Mouse (Mus musculus) kidney, embryonic 15.5 days (tissue): ENCODE measurements at regions not wholly inside any gene's neighbourhood (a gene's known extent, or its start where the extent isn't known, plus 50 kb on each side); places are given as distances from the start of the nearest gene placed in this dataset.
"Not testable (repeated sequence)": the region's sequence is repeated elsewhere in the genome, so short reads cannot be mapped to it uniquely, and the experiment has no call there.

Experiments
- ATAC-seq: fragments of 200-750 bp; cut with Nextera tagmentation; replicated peaks from 2 replicates; pipeline ENCODE4 v1.8.0; 2017; ENCODE audit warnings: moderate TSS enrichment; ENCODE audit not compliant: low FRiP score
- H3K27ac ChIP-seq: fragments of 300-500 bp; sonication (generic); 2 replicates; pipeline ENCODE4 v1.5.1; 2015; ENCODE audit warnings: mild to moderate bottlenecking, inconsistent platforms
- H3K27me3 ChIP-seq: fragments of 300-500 bp; sonication (generic); 2 replicates; pipeline ENCODE4 v1.6.1; 2015; ENCODE audit warnings: inconsistent platforms
- H3K36me3 ChIP-seq: fragments of 300-500 bp; sonication (generic); 2 replicates; pipeline ENCODE4 v1.6.1; 2015; ENCODE audit warnings: inconsistent platforms
- H3K4me1 ChIP-seq: fragments of 300-500 bp; sonication (generic); 2 replicates; pipeline ENCODE4 v1.6.1; 2015; ENCODE audit warnings: inconsistent platforms
- H3K4me2 ChIP-seq: fragments of 300-500 bp; sonication (generic); 2 replicates; pipeline ENCODE4 v1.6.1; 2015; ENCODE audit warnings: moderate library complexity, mild to moderate bottlenecking, inconsistent platforms
- H3K4me3 ChIP-seq: fragments of 300-500 bp; sonication (generic); replicated peaks from 2 replicates; pipeline ENCODE4 v1.5.1; 2015; ENCODE audit warnings: mild to moderate bottlenecking, inconsistent platforms
- H3K9ac ChIP-seq: fragments of 300-500 bp; sonication (generic); 2 replicates; pipeline ENCODE4 v1.6.1; 2015; ENCODE audit warnings: mild to moderate bottlenecking, inconsistent platforms
- H3K9me3 ChIP-seq: fragments of 300-500 bp; sonication (generic); replicated peaks from 2 replicates; pipeline ENCODE4 v1.6.1; 2016; ENCODE audit warnings: inconsistent platforms
- WGBS: fragments of 180-500 bp; shearing (Covaris S2); methylation state at CpG from one replicate; pipeline ENCODE4 v1.1.7; 2015; ENCODE audit warnings: mixed read lengths; 5-methylcytosine and 5-hydroxymethylcytosine counted together

DNA sequence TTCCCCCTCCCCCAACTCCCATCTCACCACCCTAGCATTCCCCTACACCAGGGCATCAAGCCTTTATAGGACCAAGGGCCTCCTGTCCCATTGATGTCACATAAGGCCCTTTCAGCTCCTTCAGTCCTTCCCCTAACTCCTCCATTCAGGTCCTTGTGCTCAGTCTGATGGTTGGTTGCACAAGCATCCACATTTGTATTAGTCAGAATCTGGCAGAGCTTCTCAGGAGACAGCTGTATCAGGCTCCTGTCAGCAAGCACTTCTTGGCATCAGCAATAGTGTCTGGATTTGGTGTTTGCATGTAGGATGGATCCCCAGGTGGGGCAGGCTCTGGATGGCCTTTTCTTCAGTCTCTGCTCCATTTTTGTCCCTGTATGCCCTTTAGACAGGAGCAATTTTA is 237.4 kb upstream of the Slc39a10 start:
- not testable (repeated sequence) for H3K4me2 ChIP-seq, H3K4me1 ChIP-seq, ATAC-seq, H3K9ac ChIP-seq, H3K36me3 ChIP-seq, H3K27ac ChIP-seq, H3K9me3 ChIP-seq, H3K4me3 ChIP-seq, H3K27me3 ChIP-seq

GRCm38 (mm10) chr1:47119636-47120035 is 227.0 kb upstream of the Slc39a10 start:
- Histone ChIP-seq H3K36me3 (no peaks in the 10 kb centered on the region), H3K4me3 (no peak overlapping the region), H3K9ac (no peak overlapping the region), H3K4me1 (no peaks in the 10 kb centered on the region), H3K27ac (no peak overlapping the region), H3K9me3 (no peaks in the 10 kb centered on the region), H3K4me2 (no peak overlapping the region), H3K27me3 (no peaks in the 10 kb centered on the region)
- ATAC-seq, result no peak
- WGBS, result 87% methylated on average over 1 of the region's 1 CpGs

GRCm38 (mm10) chr1:47116681-47117080 is 224.0 kb upstream of the Slc39a10 start:
- ATAC-seq, H3K4me3 ChIP-seq, H3K36me3 ChIP-seq, H3K9ac ChIP-seq, H3K27ac ChIP-seq, H3K27me3 ChIP-seq, H3K9me3 ChIP-seq, H3K4me1 ChIP-seq, H3K4me2 ChIP-seq: not testable (repeated sequence)
- WGBS, result 93% methylated on average over 4 of the region's 4 CpGs

DNA sequence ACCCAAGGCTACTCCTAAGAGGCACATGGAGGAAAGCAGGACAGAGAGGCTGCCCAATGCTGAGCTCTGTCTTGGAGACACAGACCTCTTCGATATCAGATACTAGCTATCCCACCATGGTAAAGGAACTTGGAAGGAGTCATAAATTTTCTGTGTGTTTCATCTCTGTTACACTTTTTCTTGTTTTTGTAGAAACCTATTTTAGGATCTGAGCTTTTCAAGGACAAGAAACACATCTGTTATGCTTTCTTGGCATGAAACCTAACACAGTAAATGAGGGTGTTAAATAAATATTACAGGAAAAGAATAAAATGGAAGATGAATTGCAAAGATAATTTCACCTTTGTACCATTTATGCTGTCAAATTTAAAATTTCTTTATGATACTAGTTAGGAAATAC is 219.8 kb upstream of the Slc39a10 start:
- Histone ChIP-seq H3K9me3 (no peaks in the 10 kb centered on the region), H3K4me1 (no peaks in the 10 kb centered on the region), H3K9ac (no peak overlapping the region), H3K36me3 (no peaks in the 10 kb centered on the region), H3K27ac (no peak overlapping the region), H3K4me3 (no peak overlapping the region), H3K27me3 (no peaks in the 10 kb centered on the region), H3K4me2 (no peak overlapping the region)
- 49% methylated on average over 1 of the region's 1 CpGs for WGBS
- no peak for ATAC-seq

DNA sequence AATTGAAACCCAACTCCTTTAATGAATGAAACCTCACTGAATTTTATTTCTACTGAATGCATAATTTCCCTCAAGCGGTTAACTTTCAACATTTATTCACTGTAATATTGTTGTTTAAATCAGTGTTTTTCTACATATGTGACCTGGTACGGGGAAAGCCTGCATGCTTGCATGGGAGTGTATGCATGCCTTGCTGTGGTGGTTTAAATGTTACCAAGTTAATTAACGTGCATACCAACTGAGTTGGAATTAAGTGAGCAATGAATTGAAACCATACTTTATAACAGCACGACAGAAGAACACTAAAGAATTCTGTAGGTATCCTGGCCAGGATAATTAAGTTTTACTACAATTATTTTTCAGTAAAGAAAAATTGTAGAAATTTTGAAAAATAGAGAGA is 211.4 kb upstream of the Slc39a10 start:
- H3K4me1 ChIP-seq, result no peaks in the 10 kb centered on the region
- H3K4me2 ChIP-seq, result no peak overlapping the region
- no peak overlapping the region for H3K4me3 ChIP-seq
- H3K27me3 ChIP-seq, result no peaks in the 10 kb centered on the region
- ATAC-seq, result no peak
- 66% methylated on average over 4 of the region's 4 CpGs for WGBS
- H3K36me3 ChIP-seq, result no peaks in the 10 kb centered on the region
- H3K27ac ChIP-seq, result no peak overlapping the region
- no peak overlapping the region for H3K9ac ChIP-seq
- no peaks in the 10 kb centered on the region for H3K9me3 ChIP-seq

DNA sequence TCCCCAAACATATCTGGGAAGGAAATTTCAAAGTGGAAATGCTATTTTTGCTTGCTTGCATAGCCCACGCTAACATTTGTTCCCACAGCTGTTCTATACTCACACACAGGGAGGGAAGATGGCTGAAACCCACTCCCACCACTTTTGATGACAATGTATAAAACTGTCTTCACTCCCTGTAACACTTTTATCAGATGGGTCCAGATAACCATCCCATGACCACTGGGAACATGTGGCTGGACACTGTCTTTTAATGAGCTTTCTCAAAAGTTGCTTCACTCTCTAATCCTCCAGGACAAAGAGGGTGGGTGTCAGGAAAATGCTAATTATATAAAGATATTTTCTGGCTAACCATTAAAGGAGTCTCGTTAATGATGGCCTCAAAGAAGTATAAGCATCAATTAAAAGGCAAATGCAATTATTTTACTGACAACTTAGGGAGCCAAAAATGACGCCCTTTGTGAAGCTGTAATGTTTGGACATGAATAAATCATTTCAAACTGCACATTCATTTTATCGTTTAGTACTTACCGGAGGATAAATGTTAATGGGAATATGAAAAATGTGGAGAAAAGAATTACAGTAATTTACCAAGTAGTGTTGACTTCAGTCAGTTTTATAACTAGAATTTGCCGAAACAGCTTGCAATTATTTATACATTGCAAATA is 210.8 kb upstream of the Slc39a10 start:
- Histone ChIP-seq H3K4me2 (no peak overlapping the region), H3K36me3 (no peaks in the 10 kb centered on the region), H3K4me3 (no peak overlapping the region), H3K9me3 (no peaks in the 10 kb centered on the region), H3K27ac (no peak overlapping the region), H3K4me1 (no peaks in the 10 kb centered on the region), H3K27me3 (no peaks in the 10 kb centered on the region), H3K9ac (no peak overlapping the region)
- 57% methylated on average over 6 of the region's 6 CpGs for WGBS
- no peak for ATAC-seq

DNA sequence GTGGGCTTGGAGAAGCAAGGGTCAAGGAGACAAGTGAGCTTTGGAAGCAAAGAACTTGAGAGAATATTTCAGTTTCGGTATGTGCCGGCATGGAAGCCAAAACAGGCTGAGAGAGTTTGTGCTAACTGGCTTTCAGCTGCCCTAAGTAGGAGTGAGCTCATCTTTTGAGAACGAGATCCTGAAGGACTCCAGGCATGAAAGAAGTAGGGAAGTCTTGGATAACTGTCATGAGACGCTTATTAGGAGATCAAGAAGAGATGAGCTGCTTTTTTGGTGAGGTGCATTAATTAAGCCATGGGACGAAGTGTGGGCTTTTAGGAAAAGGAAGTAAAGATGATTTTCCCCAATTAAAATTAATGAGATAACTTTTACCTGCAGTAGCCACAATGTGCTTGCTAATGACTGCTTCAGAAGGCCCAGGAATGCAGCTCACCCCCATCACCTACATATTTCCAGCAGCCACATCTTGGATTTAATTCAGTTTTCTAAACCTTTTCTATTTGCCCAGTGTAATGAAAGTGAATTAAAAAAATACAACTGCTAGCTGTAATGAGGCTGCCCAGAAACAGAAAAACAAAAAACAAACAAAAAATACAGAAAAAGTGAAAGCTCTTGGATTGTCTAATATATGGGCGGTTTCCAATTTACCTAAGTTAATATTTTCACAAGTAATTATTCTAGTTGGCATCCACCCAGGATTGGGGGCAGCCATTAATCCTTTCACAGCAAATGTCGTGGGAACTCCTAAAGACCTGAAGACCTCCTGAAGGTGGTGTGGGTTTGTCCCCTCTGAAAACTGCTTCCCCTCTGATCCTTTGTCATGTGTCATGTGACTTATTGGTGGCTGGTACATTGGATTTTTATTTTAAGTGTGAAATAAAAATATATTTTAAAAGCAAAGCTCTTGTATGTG is 204.7 kb upstream of the Slc39a10 start:
- H3K36me3 ChIP-seq, result no peaks in the 10 kb centered on the region
- 75% methylated on average over 7 of the region's 7 CpGs for WGBS
- H3K4me2 ChIP-seq, result no peak overlapping the region
- H3K27ac ChIP-seq, result no peak overlapping the region
- H3K9ac ChIP-seq, result no peak overlapping the region
- no peak for ATAC-seq
- no peaks in the 10 kb centered on the region for H3K4me1 ChIP-seq
- no peak overlapping the region for H3K4me3 ChIP-seq
- no peaks in the 10 kb centered on the region for H3K27me3 ChIP-seq
- H3K9me3 ChIP-seq, result no peaks in the 10 kb centered on the region

DNA sequence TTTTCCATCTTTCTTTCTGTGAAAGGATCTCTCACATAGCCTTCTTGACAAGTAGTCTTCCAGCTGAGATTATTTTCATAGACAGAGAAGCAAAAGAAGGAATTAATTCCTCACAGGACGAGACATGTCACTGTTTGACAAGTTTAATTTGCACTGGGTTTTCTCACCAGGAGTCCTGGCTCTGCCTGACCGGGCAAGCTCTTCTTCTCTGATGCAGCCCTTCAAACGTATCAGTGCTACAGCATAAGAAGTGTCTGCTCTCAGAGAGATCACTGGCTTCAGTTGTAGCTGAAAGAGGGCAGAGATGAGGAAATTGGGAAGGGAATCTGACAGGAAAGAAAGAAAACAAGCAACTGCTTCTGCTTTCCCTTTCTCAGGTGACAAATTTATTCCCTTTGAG is 201.8 kb upstream of the Slc39a10 start:
- Histone ChIP-seq H3K4me2 (no peak overlapping the region), H3K27me3 (no peaks in the 10 kb centered on the region), H3K27ac (no peak overlapping the region), H3K9ac (no peak overlapping the region), H3K4me3 (no peak overlapping the region), H3K9me3 (no peaks in the 10 kb centered on the region), H3K4me1 (no peaks in the 10 kb centered on the region), H3K36me3 (no peaks in the 10 kb centered on the region)
- WGBS, result 36% methylated on average over 3 of the region's 3 CpGs
- ATAC-seq, result no peak

DNA sequence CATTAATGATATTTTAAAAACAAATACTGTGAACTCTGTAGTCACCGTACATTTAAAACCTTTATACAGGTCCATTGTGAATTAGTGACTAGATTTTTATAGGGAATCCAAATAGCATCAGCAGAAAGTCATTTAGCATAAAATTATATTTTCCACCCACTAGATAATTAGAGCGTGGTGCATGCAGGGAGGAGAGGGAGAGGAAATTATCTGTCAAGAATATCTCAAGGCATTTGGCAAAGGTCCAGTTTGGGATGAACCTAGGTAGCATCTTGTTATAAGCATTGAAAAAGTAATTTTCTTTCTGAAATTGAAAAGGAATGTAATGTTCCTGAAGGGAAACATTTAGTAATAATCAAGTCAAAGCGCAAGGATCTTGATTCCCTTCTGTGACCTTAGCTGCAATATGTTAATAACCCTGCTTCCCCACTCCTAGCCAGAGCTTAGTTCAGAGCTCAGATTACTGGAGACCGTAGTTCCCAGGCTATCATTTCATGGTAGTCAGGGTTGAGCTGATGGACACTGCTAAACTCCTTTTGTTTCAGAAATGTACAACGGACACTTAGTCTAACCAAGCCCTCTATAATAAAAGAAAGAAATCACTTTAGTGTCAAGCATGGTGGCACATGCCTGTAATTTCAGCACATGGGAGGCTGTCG is 200.8 kb upstream of the Slc39a10 start:
- Histone ChIP-seq H3K4me3 (no peak overlapping the region), H3K9ac (no peak overlapping the region), H3K9me3 (no peaks in the 10 kb centered on the region), H3K36me3 (no peaks in the 10 kb centered on the region), H3K27me3 (no peaks in the 10 kb centered on the region), H3K4me1 (no peaks in the 10 kb centered on the region), H3K27ac (no peak overlapping the region), H3K4me2 (no peak overlapping the region)
- WGBS, result 54% methylated on average over 6 of the region's 6 CpGs
- ATAC-seq, result no peak

DNA sequence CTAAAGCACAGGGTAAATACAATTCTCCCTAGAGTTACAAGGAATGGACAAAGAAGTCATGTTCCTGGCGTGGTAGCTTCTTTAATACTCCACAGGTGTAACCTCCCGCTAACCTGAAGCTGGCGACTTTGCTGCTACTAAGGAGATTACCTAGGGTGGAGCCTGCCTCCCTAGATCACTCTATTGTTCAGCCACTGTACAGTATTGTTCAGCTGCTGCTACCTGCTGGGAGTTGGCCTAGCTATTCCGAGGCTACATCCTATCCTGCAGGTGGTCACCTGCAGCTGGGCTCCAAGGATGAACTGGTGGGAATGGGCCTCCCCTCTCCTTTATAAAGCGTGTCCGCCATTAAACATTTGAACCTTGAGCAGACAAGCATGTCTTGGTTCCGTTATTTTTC is 183.8 kb upstream of the Slc39a10 start:
- H3K9ac ChIP-seq, result no peak overlapping the region
- no peak overlapping the region for H3K27ac ChIP-seq
- H3K4me1 ChIP-seq, result no peaks in the 10 kb centered on the region
- no peaks in the 10 kb centered on the region for H3K27me3 ChIP-seq
- no peaks in the 10 kb centered on the region; the same call in 1 of the 2 replicates for H3K9me3 ChIP-seq
- ATAC-seq, result no peak
- H3K4me2 ChIP-seq, result no peak overlapping the region
- no peaks in the 10 kb centered on the region for H3K36me3 ChIP-seq
- WGBS, result 89% methylated on average over 7 of the region's 7 CpGs
- no peak overlapping the region for H3K4me3 ChIP-seq

- ATAC-seq, result no peak
- no peak overlapping the region for H3K27ac ChIP-seq
- H3K36me3 ChIP-seq, result no peaks in the 10 kb centered on the region
- H3K27me3 ChIP-seq, result no peaks in the 10 kb centered on the region
- no peak overlapping the region for H3K4me3 ChIP-seq
- H3K4me2 ChIP-seq, result no peak overlapping the region
- 27% methylated on average over 1 of the region's 1 CpGs for WGBS
- no peak overlapping the region for H3K9ac ChIP-seq
- no peaks in the 10 kb centered on the region for H3K9me3 ChIP-seq
- H3K4me1 ChIP-seq, result no peaks in the 10 kb centered on the region
Measured at GRCm38 (mm10) chr1:47058149-47058548, 165.5 kb upstream of the Slc39a10 start.

- H3K4me3 ChIP-seq, result no peak overlapping the region
- H3K4me1 ChIP-seq, result no peaks in the 10 kb centered on the region
- WGBS, result 41% methylated on average over 3 of the region's 3 CpGs
- no peaks in the 10 kb centered on the region for H3K9me3 ChIP-seq
- no peak for ATAC-seq
- H3K27ac ChIP-seq, result no peak overlapping the region
- H3K9ac ChIP-seq, result no peak overlapping the region
- no peaks in the 10 kb centered on the region for H3K27me3 ChIP-seq
- no peak overlapping the region for H3K4me2 ChIP-seq
- no peaks in the 10 kb centered on the region for H3K36me3 ChIP-seq
Measured at GRCm38 (mm10) chr1:47057344-47057743, 164.7 kb upstream of the Slc39a10 start.
